Mouse (Mus musculus) forebrain, embryonic 16.5 days (tissue): ENCODE results near the gene Prkch. TPM values are rescaled to one million over a fixed set of nuclear protein-coding genes. Genes with fewer than 3 reads are reported as not detected.

Experiments
- ATAC-seq: fragments of 200-750 bp; cut with Nextera tagmentation; 2 replicates; pipeline ENCODE4 v1.8.0; 2017; ENCODE audit warnings: mild to moderate bottlenecking, moderate library complexity
- H3K27ac ChIP-seq: fragments of 300-500 bp; sonication (generic); 2 replicates; pipeline ENCODE4 v1.5.1; 2014; ENCODE audit warnings: low read length, control low read depth
- H3K27me3 ChIP-seq: fragments of 300-500 bp; sonication (generic); replicated peaks from 2 replicates; pipeline ENCODE4 v1.6.1; 2014; ENCODE audit warnings: low read length; ENCODE audit not compliant: control insufficient read depth, insufficient read depth
- H3K36me3 ChIP-seq: fragments of 300-500 bp; sonication (generic); 2 replicates; pipeline ENCODE4 v1.6.1; 2014; ENCODE audit not compliant: control insufficient read depth, insufficient read depth
- H3K4me1 ChIP-seq: fragments of 300-500 bp; sonication (generic); replicated peaks from 2 replicates; pipeline ENCODE4 v1.6.1; 2014; ENCODE audit warnings: low read length; ENCODE audit not compliant: control insufficient read depth, insufficient read depth
- H3K4me2 ChIP-seq: fragments of 300-500 bp; sonication (generic); 2 replicates; pipeline ENCODE4 v1.6.1; 2014; ENCODE audit warnings: mild to moderate bottlenecking, low read length, control low read depth
- H3K4me3 ChIP-seq: fragments of 300-500 bp; sonication (generic); replicated peaks from 2 replicates; pipeline ENCODE4 v1.5.1; 2014; ENCODE audit warnings: mild to moderate bottlenecking, low read length, control low read depth
- H3K9ac ChIP-seq: fragments of 300-500 bp; sonication (generic); replicated peaks from 2 replicates; pipeline ENCODE4 v1.6.1; 2014; ENCODE audit warnings: low read depth, low read length, control low read depth
- H3K9me3 ChIP-seq: fragments of 300-500 bp; sonication (generic); 2 replicates; pipeline ENCODE4 v1.6.1; 2016; ENCODE audit warnings: low read length; ENCODE audit not compliant: control insufficient read depth
- WGBS: fragments of 180-500 bp; shearing (Covaris S2); extraction: QIAGEN DNeasy Blood & Tissue Kit; methylation state at CpG from one replicate; pipeline ENCODE4 v1.1.7; 2014; 5-methylcytosine and 5-hydroxymethylcytosine counted together
- polyA plus RNA-seq: library from polyadenylated mRNA; unstranded; fragments of >200 nt; fragmentation: Nextera tagmentation; extraction: Ambion mirVana; gene quantifications from 2 replicates; pipeline ENCODE4 v1.2.1, GENCODE M21; 2015

Prkch gene
- polyA plus RNA-seq, 1 experiment from 2014 or later, result 4.3 TPM

- Histone ChIP-seq H3K9me3 (no peaks in the 10 kb centered on the region), H3K4me1 (no peaks in the 10 kb centered on the region), H3K27ac (no peak overlapping the region), H3K9ac (no peak overlapping the region), H3K36me3 (no peaks in the 10 kb centered on the region), H3K4me2 (no peak overlapping the region), H3K4me3 (no peak overlapping the region), H3K27me3 (no peaks in the 10 kb centered on the region)
- ATAC-seq, result no peak
- 86% methylated on average over 6 of the region's 6 CpGs for WGBS
Observed at GRCm38 (mm10) chr12:73776401-73776945, 191.9 kb downstream of the Prkch start.

GRCm38 (mm10) chr12:73777673-73778072 lies 193.1 kb downstream of the Prkch start:
- ATAC-seq, result no peak
- no peaks in the 10 kb centered on the region for H3K9me3 ChIP-seq
- no peaks in the 10 kb centered on the region for H3K36me3 ChIP-seq
- H3K4me3 ChIP-seq, result no peak overlapping the region
- 95% methylated on average over 11 of the region's 11 CpGs for WGBS
- no peaks in the 10 kb centered on the region for H3K27me3 ChIP-seq
- no peak overlapping the region for H3K27ac ChIP-seq
- no peak overlapping the region for H3K4me2 ChIP-seq
- no peaks in the 10 kb centered on the region for H3K4me1 ChIP-seq
- no peak overlapping the region for H3K9ac ChIP-seq

GRCm38 (mm10) chr12:73779332-73780231 lies 195.0 kb downstream of the Prkch start:
- 77% methylated on average over 13 of the region's 13 CpGs for WGBS
- Histone ChIP-seq H3K36me3 (no peaks in the 10 kb centered on the region), H3K9ac (no peak overlapping the region), H3K27me3 (no peaks in the 10 kb centered on the region), H3K4me3 (no peak overlapping the region), H3K27ac (no peak overlapping the region), H3K4me2 (no peak overlapping the region), H3K4me1 (no peaks in the 10 kb centered on the region), H3K9me3 (no peaks in the 10 kb centered on the region)
- ATAC-seq, result no peak

- ATAC-seq, result no peak
- H3K9ac ChIP-seq, result no peak overlapping the region
- no peaks in the 10 kb centered on the region for H3K27me3 ChIP-seq
- no peak overlapping the region for H3K27ac ChIP-seq
- H3K4me2 ChIP-seq, result no peak overlapping the region
- no peaks in the 10 kb centered on the region for H3K36me3 ChIP-seq
- H3K4me1 ChIP-seq, result no peaks in the 10 kb centered on the region
- WGBS, result 87% methylated on average over 6 of the region's 6 CpGs
- no peaks in the 10 kb centered on the region for H3K9me3 ChIP-seq
- no peak overlapping the region for H3K4me3 ChIP-seq
Observed at GRCm38 (mm10) chr12:73781425-73782032, 196.9 kb downstream of the Prkch start.

GRCm38 (mm10) chr12:73786909-73787308 lies 202.3 kb downstream of the Prkch start:
- Histone ChIP-seq H3K36me3 (no peaks in the 10 kb centered on the region), H3K4me2 (no peak overlapping the region), H3K4me3 (no peak overlapping the region), H3K27me3 (no peaks in the 10 kb centered on the region), H3K27ac (no peak overlapping the region), H3K4me1 (no peaks in the 10 kb centered on the region; the same call in 1 of the 2 replicates), H3K9me3 (no peaks in the 10 kb centered on the region), H3K9ac (no peak overlapping the region)
- WGBS, result 53% methylated on average over 8 of the region's 8 CpGs
- peak; percentile 96 for ATAC-seq

- Histone ChIP-seq H3K27ac (no peak overlapping the region), H3K36me3 (no peaks in the 10 kb centered on the region), H3K9ac (no peak overlapping the region), H3K27me3 (no peaks in the 10 kb centered on the region), H3K4me2 (no peak overlapping the region), H3K9me3 (no peaks in the 10 kb centered on the region), H3K4me1 (peaks cover 4% of the 10 kb centered on the region), H3K4me3 (no peak overlapping the region)
- 69% methylated on average over 3 of the region's 3 CpGs for WGBS
- ATAC-seq, result no peak
Observed at GRCm38 (mm10) chr12:73788850-73789249, 204.3 kb downstream of the Prkch start.

- no peak overlapping the region for H3K9ac ChIP-seq
- no peak for ATAC-seq
- WGBS, result 72% methylated on average over 5 of the region's 5 CpGs
- H3K4me3 ChIP-seq, result no peak overlapping the region
- H3K27me3 ChIP-seq, result no peaks in the 10 kb centered on the region
- H3K27ac ChIP-seq, result no peak overlapping the region
- H3K36me3 ChIP-seq, result no peaks in the 10 kb centered on the region
- no peak overlapping the region for H3K4me2 ChIP-seq
- H3K4me1 ChIP-seq, result peaks cover 14% of the 10 kb centered on the region
- H3K9me3 ChIP-seq, result no peaks in the 10 kb centered on the region
Observed at GRCm38 (mm10) chr12:73790571-73791108, 206.0 kb downstream of the Prkch start.

- Histone ChIP-seq H3K27me3 (no peaks in the 10 kb centered on the region), H3K4me2 (no peak overlapping the region), H3K9me3 (no peaks in the 10 kb centered on the region), H3K27ac (no peak overlapping the region), H3K4me1 (peaks cover 14% of the 10 kb centered on the region), H3K36me3 (no peaks in the 10 kb centered on the region), H3K4me3 (no peak overlapping the region), H3K9ac (no peak overlapping the region)
- WGBS, result 40% methylated on average over 13 of the region's 13 CpGs
- no peak for ATAC-seq
Observed at GRCm38 (mm10) chr12:73793216-73793615, 208.6 kb downstream of the Prkch start.

- Histone ChIP-seq H3K27me3 (no peaks in the 10 kb centered on the region), H3K4me1 (peaks cover 14% of the 10 kb centered on the region), H3K4me2 (no peak overlapping the region; the same call in 1 of the 2 replicates), H3K9ac (no peak overlapping the region), H3K27ac (no peak overlapping the region), H3K9me3 (no peaks in the 10 kb centered on the region), H3K36me3 (no peaks in the 10 kb centered on the region), H3K4me3 (no peak overlapping the region)
- peak; percentile 59 for ATAC-seq
- WGBS, result 9% methylated on average over 5 of the region's 5 CpGs
Observed at GRCm38 (mm10) chr12:73793744-73794143, 209.1 kb downstream of the Prkch start.
